Mouse (Mus musculus) A20 (cell line): ENCODE results near the gene Pex3.

Experiments
- DNase-seq: peaks from one replicate; pipeline ENCODE4 v3.0.0-alpha.2; 2011; ENCODE audit warnings: low read depth, low spot score

Pex3 gene

GRCm38 (mm10) chr10:13536706-13537105 is 16.2 kb downstream of the Pex3 start:
- DNase-seq, result no peak

GRCm38 (mm10) chr10:13534751-13535150 is 18.2 kb downstream of the Pex3 start:
- no peak for DNase-seq

GRCm38 (mm10) chr10:13528155-13528554 is 24.8 kb downstream of the Pex3 start:
- no peak for DNase-seq

DNA sequence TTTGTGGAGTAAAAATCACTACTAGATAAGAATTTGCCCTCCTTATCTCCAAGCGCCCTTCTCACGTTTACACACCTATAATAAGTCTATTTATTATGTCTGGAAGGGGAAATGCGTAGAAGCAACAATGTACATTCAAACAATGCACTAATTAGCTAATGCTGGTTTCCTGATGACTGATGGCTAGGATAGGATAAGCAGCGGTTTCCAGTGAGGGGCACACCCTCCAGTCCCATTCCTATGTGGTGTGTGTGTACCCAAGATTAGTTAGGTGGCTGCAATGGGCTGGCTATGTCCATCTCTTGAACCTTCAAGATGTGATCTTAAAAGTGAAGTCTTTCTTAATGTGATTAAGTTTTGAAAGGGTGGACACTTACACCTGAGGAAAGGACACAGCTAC is 31.1 kb downstream of the Pex3 start:
- no peak for DNase-seq

GRCm38 (mm10) chr10:13502371-13502770 is 50.6 kb downstream of the Pex3 start:
- no peak for DNase-seq

GRCm38 (mm10) chr10:13501533-13501932 is 51.4 kb downstream of the Pex3 start:
- peak; percentile 22 for DNase-seq

DNA sequence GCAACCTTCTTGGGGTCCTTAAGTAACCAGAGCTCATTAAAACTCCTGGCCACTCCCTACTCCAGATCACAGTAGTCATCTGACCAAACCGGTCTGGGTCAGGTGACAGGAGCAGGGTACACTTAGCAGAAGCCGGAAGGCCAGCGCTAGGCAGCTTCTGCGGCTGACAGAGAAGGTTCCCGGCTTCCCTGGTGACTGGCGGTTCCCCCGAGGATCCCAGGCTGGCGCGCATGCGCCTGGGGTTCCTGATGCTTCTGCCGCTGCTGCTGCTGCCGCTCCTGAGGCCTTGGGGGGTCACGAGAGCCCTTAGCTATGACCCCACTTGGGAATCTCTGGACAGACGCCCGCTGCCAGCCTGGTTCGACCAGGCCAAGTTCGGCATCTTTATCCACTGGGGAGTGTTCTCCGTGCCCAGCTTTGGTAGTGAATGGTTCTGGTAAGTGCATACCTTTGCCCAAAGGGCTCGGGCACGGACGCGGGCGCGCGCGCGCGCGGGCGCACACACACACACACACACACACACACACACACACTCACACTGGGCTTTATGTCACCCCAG is 51.9 kb downstream of the Pex3 start:
- peak; percentile 91 for DNase-seq

DNA sequence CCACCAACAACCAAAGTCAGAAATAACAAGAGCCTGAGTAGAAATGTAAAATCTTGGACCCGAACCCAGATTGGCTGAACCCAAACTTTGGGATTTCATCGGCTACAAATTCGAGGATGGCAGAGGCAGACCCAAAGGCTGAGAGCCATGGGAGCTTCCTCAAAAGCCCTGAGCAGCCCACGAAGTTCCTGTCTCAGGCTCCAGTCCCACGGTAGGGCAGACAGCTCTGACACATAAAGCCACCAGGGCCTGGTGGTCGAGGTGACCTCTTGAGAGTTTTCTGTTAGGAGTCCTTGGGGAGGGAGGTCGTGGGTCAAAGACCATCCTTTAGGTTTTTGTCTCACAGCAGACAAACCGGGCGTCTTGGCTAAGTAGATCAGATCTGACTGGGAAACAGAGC is 52.5 kb downstream of the Pex3 start:
- no peak for DNase-seq

DNA sequence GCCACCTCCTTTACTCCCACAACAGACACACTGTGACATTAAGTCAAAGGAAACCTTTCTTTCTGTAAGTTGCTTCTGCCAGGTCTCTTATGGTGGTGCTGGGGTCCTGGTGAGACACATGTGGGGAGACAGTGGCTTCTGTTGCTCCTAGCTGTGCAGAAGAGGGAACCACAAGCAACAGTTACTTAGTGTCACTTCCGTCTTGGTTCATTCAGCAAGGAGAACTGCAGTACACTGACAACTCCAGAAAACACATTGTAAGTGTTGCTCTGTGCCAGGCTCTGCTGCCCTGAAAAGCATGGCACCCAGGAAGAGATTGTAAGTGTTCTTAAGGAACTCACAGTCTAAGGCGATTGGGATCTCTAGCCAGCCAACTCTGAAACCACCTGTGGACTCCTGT is 53.6 kb downstream of the Pex3 start, which contains the start of gene Fuca2:
Fuca2 (plus strand) TSS at position 210 of the 400 bp plus-strand sequence.
- peak; percentile 7 for DNase-seq

DNA sequence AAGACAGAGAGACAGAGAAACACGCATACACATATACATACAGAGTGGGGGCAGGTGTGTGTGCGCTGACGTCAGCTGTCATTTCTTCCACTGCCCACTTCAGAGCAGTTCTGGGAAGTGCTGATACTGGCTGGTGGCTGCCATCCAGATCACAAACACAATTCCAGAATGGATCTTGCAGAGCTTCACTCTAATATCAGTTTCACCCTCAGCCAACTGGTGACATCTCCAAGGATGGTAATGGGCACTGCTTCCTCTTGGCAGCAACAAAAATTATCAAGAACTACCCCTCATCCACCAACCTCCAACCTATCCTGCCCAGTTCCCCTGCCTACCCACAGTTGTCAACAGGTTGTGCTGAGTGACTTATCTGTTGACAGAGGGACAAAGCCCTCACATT is 56.6 kb downstream of the Pex3 start:
- no peak for DNase-seq

DNA sequence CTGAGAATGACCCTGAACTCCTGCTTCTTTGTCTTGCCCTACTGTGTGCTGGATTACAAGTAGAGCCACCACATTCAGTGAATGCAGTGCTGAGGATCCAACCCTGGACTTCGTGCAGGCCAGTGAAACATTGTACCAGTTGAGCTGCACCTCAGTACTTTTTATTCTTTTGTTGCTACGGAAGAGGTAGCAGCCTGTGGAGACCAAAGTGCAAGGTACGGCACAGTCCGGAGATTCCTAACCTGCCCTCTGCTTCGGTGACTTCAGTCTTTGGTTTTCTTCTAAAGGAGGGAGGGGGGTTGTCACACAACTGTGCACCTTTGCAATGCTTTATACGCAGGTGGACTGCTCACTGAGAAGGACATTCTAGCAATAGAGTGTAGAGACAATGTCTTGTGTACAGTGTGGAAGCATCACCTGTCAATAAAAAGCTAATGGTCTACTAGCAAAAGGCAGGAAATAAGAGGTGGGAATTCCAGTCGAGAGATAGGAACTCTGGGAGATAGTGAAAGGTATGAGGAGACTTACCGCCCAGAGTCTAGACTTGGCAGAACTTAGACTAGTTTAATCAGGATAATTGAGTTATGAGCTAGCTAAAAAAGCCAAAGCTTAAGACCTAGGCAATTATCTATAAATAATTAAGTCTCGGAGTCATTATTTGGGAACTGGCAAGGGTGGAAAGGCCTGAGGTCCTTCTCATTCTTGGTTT is 58.8 kb downstream of the Pex3 start:
- DNase-seq, result no peak

DNA sequence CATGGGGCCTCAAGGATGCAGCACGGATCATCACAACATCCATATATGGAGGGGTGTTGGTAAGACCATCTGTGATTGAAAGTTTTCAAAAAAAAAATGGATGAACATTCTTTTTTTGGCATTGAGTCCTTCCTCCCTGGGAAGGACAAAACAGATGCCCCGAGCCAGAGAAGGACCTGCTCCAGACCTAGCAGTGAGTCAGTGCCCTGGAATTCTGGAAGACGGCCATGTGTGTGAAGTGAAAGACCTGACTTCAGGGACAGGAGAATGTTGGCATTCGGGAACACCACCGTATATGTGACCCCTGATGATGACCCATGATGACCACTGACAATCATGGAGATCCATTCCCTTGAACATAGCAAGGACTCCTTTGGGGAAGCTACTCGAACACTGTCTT is 63.3 kb downstream of the Pex3 start:
- DNase-seq, result no peak

DNA sequence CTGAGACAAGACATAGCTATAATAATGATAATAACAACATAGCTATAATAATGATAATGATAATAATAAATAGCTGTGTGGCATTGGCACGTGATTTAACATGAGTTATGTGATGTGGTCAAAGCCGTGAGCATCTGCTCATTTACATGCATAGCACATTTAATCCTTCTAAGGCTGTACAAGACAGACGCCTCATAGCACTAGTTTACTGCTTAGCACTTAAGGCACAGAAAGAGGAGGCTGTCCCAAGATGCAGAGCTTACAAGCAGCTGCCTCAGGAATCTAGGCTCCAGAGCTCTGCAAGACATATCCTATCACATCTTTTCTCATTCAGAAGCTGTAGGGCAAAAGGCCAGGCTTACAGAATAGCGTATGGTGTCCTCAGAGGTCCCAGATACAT is 67.0 kb downstream of the Pex3 start:
- no peak for DNase-seq

GRCm38 (mm10) chr10:13479341-13479740 is 73.6 kb downstream of the Pex3 start:
- no peak for DNase-seq

DNA sequence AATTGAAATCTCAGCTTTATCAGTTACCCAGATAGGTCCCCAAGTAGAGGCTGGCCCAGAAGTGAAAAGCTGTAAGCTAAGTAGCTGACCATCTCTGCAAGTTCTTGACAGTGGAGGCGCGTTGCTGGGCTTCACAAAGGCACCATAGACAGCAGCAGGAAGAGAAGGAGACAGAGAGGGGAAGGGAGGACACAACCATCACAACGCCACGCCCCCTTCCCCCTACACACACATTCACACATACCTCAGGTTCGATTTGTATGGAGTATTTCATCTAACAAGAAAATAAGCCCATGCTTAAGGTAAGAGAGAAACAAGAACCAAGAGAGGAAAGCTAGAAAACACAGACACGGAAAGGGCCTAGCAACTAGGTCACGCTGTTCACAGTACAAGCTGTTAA is 77.8 kb downstream of the Pex3 start:
- DNase-seq, result no peak

GRCm38 (mm10) chr10:13474568-13474955 is 78.4 kb downstream of the Pex3 start:
- peak; percentile 78 for DNase-seq
